Mouse (Mus musculus): ENCODE results near the gene Lrrc66. TPM values are rescaled to one million over a fixed set of nuclear protein-coding genes. Genes with fewer than 3 reads are reported as not detected.

The Lrrc66 gene
- polyA plus RNA-seq, 1 experiment from 2014 or later: 0.20 TPM

GRCm38 (mm10) chr5:73564038-73564437 lies 68.3 kb downstream of the Lrrc66 start:
- no peak for DNase-seq (ENCODE audit: low spot score)
- 89% methylated on average over 6 of the region's 6 CpGs for whole genome bisulfite sequencing
- no peak overlapping the region for H3K4me2 ChIP-seq (replicated peaks; ENCODE audit: low read depth, low read length)
- 0 out of 2 replicates have a peak, but pooled peaks cover 4% of the 10 kb centered on the region for H3K4me1 ChIP-seq (ENCODE audit: insufficient read depth, low read depth, low read length)
- H3K36me3 ChIP-seq (ENCODE audit: insufficient read depth, low read length): no peaks in the 10 kb centered on the region
- no peak overlapping the region for H3K27ac ChIP-seq (ENCODE audit: low read length)
- H3K27me3 ChIP-seq (replicated peaks; ENCODE audit: insufficient read depth, low read length): no peaks in the 10 kb centered on the region
- ATAC-seq: no peak
- no peak for TF ChIP-seq EP300 (IDR thresholded peaks at IDR 0.05)
- TF ChIP-seq CTCF (IDR thresholded peaks at IDR 0.05): no peak
- no peak overlapping the region for H3K4me3 ChIP-seq (ENCODE audit: low read depth, low read length)
- no peaks in the 10 kb centered on the region for H3K9me3 ChIP-seq (ENCODE audit: low read length)
- no peak overlapping the region for H3K9ac ChIP-seq (replicated peaks; ENCODE audit: low read depth)

GRCm38 (mm10) chr5:73558756-73559155 lies 73.6 kb downstream of the Lrrc66 start:
- 89% methylated on average over 6 of the region's 6 CpGs for WGBS
- Histone ChIP-seq H3K9me3 (ENCODE audit: low read length) (no peaks in the 10 kb centered on the region), H3K27ac (ENCODE audit: low read length) (no peak overlapping the region), H3K36me3 (ENCODE audit: insufficient read depth, low read length) (no peaks in the 10 kb centered on the region), H3K4me1 (ENCODE audit: insufficient read depth, low read depth, low read length) (no peaks in the 10 kb centered on the region), H3K9ac (replicated peaks; ENCODE audit: low read depth) (no peak overlapping the region), H3K4me2 (replicated peaks; ENCODE audit: low read depth, low read length) (no peak overlapping the region), H3K4me3 (ENCODE audit: low read depth, low read length) (no peak overlapping the region), H3K27me3 (replicated peaks; ENCODE audit: insufficient read depth, low read length) (no peaks in the 10 kb centered on the region)
- DNase-seq (ENCODE audit: low spot score) (no peak), ATAC-seq (no peak)
- no peak for TF ChIP-seq CTCF (IDR thresholded peaks at IDR 0.05)
- no peak for TF ChIP-seq EP300 (IDR thresholded peaks at IDR 0.05)

DNA sequence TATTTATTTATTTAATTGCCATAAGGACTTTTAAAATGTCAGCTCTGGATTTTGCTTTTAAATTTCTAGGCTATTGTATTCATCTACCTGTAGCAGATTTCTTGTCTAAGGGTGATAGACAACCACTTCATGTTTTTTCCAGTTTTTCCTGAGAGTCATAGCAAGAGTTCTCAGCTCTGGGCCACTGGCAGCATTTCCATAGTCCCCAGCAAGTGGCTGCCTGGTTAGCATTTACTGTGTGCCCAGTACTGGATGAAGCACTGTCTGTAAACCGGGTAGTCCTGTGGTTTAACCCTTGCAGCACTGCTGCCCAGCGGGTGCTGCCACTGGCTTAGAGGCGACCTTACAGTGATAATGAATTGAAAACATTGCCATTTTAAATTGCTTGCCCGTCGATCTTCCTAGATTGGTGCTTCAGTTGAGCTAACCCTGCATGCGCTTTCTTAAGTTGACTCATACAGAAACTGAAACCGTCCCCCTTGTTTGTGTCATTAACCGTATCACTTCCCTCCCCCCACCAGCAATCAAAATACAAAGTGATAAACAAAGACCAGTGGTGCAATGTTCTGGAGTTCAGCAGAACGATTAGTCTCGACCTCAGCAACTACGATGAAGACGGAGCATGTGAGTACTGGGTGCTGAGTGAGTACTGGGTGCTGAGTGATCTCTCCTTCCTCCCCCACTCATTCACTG lies 75.4 kb downstream of the Lrrc66 start:
- H3K4me2 ChIP-seq (replicated peaks; ENCODE audit: low read depth, low read length): no peak overlapping the region
- TF ChIP-seq EP300 (IDR thresholded peaks at IDR 0.05) (no peak), CTCF (IDR thresholded peaks at IDR 0.05) (no peak)
- ATAC-seq (peak; percentile 27), DNase-seq (ENCODE audit: low spot score) (peak; percentile 44)
- H3K36me3 ChIP-seq (ENCODE audit: insufficient read depth, low read length): no peaks in the 10 kb centered on the region
- H3K27ac ChIP-seq (ENCODE audit: low read length): no peak overlapping the region
- no peak overlapping the region for H3K4me3 ChIP-seq (ENCODE audit: low read depth, low read length)
- H3K4me1 ChIP-seq (ENCODE audit: insufficient read depth, low read depth, low read length): no peaks in the 10 kb centered on the region
- H3K9ac ChIP-seq (replicated peaks; ENCODE audit: low read depth): no peak overlapping the region
- H3K9me3 ChIP-seq (ENCODE audit: low read length): no peaks in the 10 kb centered on the region
- 70% methylated on average over 12 of the region's 12 CpGs for WGBS
- no peaks in the 10 kb centered on the region for H3K27me3 ChIP-seq (replicated peaks; ENCODE audit: insufficient read depth, low read length)

Other genes starting within 250 kb of the Lrrc66 start
- gene Cwh43, start 226.5 kb downstream of the Lrrc66 start, polyA plus RNA-seq (2015; fragmentation: Nextera tagmentation; extraction: Ambion mirVana): 0.08 TPM in 1 of 2 replicates, not detected in the other
- gene Dcun1d4, start 151.5 kb downstream of the Lrrc66 start, polyA plus RNA-seq (2015; fragmentation: Nextera tagmentation; extraction: Ambion mirVana): 13.7 and 14.7 TPM in 2 replicates
- 16.4 and 16.6 TPM in 2 replicates for gene Sgcb, start 15.3 kb upstream of the Lrrc66 start, polyA plus RNA-seq (2015; fragmentation: Nextera tagmentation; extraction: Ambion mirVana)
- gene Spata18, start 18.9 kb upstream of the Lrrc66 start, polyA plus RNA-seq (2015; fragmentation: Nextera tagmentation; extraction: Ambion mirVana): 6.6 and 8.3 TPM in 2 replicates

Data from lung, postnatal 0 days (tissue).